Mouse (Mus musculus) G1E (cell line): ENCODE measurements around the gene Hint1. TPM values are rescaled to one million over a fixed set of nuclear protein-coding genes. Genes with fewer than 3 reads are reported as not detected.

Experiments
- ATAC-seq: 2 replicates; pipeline ENCODE4 v1.8.0; 2016; ENCODE audit warnings: mild to moderate bottlenecking; ENCODE audit not compliant: insufficient number of reproducible peaks, poor library complexity, low FRiP score, severe bottlenecking; ENCODE audit errors: extremely low read depth
- DNase-seq: peaks from one replicate; pipeline ENCODE4 v3.0.0; 2012; ENCODE audit warnings: low spot score
- H3K27me3 ChIP-seq: 2 replicates; pipeline ENCODE4 v1.6.1; 2012; ENCODE audit warnings: mild to moderate bottlenecking, low read length, inconsistent platforms; ENCODE audit not compliant: insufficient read depth
- H3K36me3 ChIP-seq: replicated peaks from 2 replicates; pipeline ENCODE3; 2012; ENCODE audit warnings: mild to moderate bottlenecking, inconsistent platforms
- H3K4me1 ChIP-seq: 2 replicates; pipeline ENCODE4 v1.6.1; 2012; ENCODE audit warnings: low read depth, low read length, inconsistent platforms, mixed read lengths; ENCODE audit not compliant: insufficient read depth
- H3K4me3 ChIP-seq: 2 replicates; pipeline ENCODE4 v1.5.1; 2012; ENCODE audit warnings: low read depth, mild to moderate bottlenecking, inconsistent platforms, low read length, moderate library complexity, mixed read lengths
- H3K9me3 ChIP-seq: replicated peaks from 2 replicates; pipeline ENCODE4 v1.6.1; 2012; ENCODE audit warnings: inconsistent platforms
- CTCF ChIP-seq: IDR thresholded peaks from 2 replicates; pipeline ENCODE4 v1.5.1; 2012; ENCODE audit warnings: low read depth, low read length, inconsistent platforms, mixed read lengths
- GATA1 ChIP-seq: IDR thresholded peaks from 2 replicates; pipeline ENCODE4 v1.6.1; 2012; ENCODE audit warnings: borderline replicate concordance, low read length, inconsistent platforms, mixed read lengths
- GATA2 ChIP-seq: IDR thresholded peaks from 2 replicates; pipeline ENCODE4 v1.6.1; 2012; ENCODE audit warnings: low read depth, low read length, inconsistent platforms, borderline replicate concordance
- POLR2AphosphoS5 ChIP-seq: IDR thresholded peaks from 2 replicates; pipeline ENCODE4 v1.6.1; 2012; ENCODE audit warnings: low read depth, low read length, inconsistent platforms; ENCODE audit not compliant: insufficient replicate concordance
- TAL1 ChIP-seq: conservative IDR thresholded peaks from 2 replicates; pipeline ENCODE4 v1.6.1; 2012; ENCODE audit warnings: low read depth, low read length, inconsistent platforms, mixed read lengths
- polyA plus RNA-seq: library from polyadenylated mRNA; stranded (reverse); fragments of >175 nt; gene quantifications from 2 replicates; pipeline ENCODE4 v1.2.3, GENCODE M21; 2012
- total RNA-seq, 2 experiments: library from RNA; stranded (forward) in 1 of 2; stranded (reverse) in 1 of 2; fragments of 200-1000 nt in 1 of 2; fragments of >200 nt in 1 of 2; fragmentation: Nextera tagmentation in 1 of 2; gene quantifications; 2 replicates each; pipeline ENCODE4 v1.2.3; 2014 to 2017

Hint1 gene
- total and polyA plus RNA-seq, 3 experiments, result 132 to 1,134 (median 406) TPM

DNA sequence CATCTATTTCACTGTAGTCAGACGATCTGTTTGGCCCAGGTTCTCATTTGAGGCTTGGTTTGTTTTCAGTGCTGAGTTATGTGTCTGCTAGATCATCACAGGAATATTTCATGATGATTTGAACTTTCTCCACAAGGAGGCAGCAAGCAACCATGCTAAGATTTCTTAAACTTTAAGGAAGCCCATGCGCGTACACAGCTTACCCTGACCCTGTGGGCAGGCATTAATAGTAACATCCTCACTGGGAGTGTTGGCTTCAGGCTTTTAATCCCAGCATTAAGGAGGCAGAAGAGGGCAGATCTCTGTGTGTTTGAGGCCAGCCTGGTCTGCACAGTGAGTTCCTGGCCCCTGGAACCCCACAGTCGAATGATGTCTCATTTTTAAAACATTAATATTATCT, 13.3 kb downstream of the Hint1 start:
- TF ChIP-seq POLR2AphosphoS5, result no peak
- TF ChIP-seq GATA2, result no peak
- TF ChIP-seq GATA1, result no peak
- no peak for TF ChIP-seq CTCF
- TF ChIP-seq TAL1, result no peak
- no peak for ATAC-seq
- DNase-seq, result no peak

DNA sequence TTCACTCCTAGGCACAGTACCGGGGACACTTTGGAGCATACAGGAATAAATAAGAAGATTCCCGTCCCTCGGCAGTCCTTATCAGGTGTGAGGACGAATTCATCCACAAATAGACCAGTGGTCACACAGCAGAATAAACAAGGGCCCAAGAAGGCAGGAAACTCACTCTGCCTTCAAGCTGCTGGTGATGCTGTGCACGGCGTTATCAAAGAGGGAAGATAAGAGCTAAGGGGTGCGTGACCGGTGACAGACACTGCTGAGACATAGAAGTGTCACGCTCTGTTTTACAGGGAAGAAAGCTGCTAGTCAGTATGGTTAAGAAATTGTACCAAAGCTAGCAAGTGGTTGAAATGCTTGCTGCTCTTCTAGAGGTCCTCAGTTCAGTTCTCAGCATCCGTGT, 13.7 kb downstream of the Hint1 start:
- Histone ChIP-seq H3K4me1 (peaks cover 17% of the 10 kb centered on the region), H3K4me3 (no peak overlapping the region), H3K27me3 (no peaks in the 10 kb centered on the region), H3K36me3 (no peaks in the 10 kb centered on the region), H3K9me3 (no peaks in the 10 kb centered on the region)
- no peak for TF ChIP-seq CTCF
- no peak for TF ChIP-seq GATA1
- TF ChIP-seq TAL1, result no peak
- TF ChIP-seq GATA2, result no peak
- TF ChIP-seq POLR2AphosphoS5, result no peak
- ATAC-seq (no peak), DNase-seq (no peak)

More for the DNA sequence above, 13.3 kb downstream of the Hint1 start:
- Histone ChIP-seq H3K4me1 (peaks cover 12% of the 10 kb centered on the region), H3K9me3 (no peaks in the 10 kb centered on the region), H3K4me3 (no peak overlapping the region), H3K27me3 (no peaks in the 10 kb centered on the region), H3K36me3 (peaks cover under 1% of the 10 kb centered on the region)

DNA sequence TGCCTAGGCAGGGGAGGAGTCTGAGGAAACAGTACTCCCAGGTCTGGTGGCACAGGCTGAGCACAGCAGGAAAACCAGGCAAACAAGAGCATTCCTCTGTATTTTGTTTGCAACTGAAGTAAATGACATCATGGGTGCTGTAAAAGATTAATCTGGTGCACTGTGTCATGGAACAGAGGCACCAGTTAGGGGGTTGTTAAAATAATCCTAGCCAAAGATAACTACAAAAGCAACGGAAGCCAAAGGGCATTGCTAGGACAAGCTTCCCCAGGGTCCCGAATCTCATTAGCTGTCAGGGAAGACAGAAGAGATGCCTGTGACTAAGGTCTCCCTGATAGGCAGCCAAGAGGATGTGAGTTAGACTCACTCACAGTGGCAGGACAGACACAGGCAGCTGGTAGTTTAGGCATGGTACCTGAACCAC, 14.9 kb downstream of the Hint1 start:
- DNase-seq (no peak), ATAC-seq (no peak)
- Histone ChIP-seq H3K4me1 (peaks cover 25% of the 10 kb centered on the region), H3K36me3 (no peaks in the 10 kb centered on the region), H3K27me3 (no peaks in the 10 kb centered on the region), H3K4me3 (no peak overlapping the region), H3K9me3 (no peaks in the 10 kb centered on the region)
- TF ChIP-seq TAL1, result no peak
- TF ChIP-seq POLR2AphosphoS5, result no peak
- no peak for TF ChIP-seq GATA1
- no peak for TF ChIP-seq CTCF
- TF ChIP-seq GATA2, result no peak

DNA sequence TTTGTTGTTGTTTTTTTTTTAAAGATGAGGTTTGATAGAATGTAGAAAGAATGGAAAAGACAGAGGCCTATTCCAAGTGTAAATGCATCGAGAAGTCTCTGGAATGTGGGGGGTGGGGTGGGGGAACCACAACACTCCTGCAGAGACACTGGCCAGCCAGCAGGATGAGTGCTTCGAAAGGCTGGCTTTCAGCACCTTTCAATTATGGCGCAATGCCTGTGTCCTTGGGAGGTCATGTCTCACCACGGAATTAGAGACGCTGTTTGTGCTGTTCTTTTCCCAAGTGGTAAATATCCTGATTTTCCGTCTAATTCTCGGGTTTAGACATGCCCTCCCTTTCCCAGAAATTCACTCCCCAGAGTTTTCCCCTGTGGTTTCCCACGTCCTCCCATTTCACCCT, 16.5 kb downstream of the Hint1 start:
- Histone ChIP-seq H3K4me1 (peaks cover 25% of the 10 kb centered on the region), H3K27me3 (peaks cover 5% of the 10 kb centered on the region; the same call in 1 of the 2 replicates), H3K36me3 (no peaks in the 10 kb centered on the region), H3K9me3 (no peaks in the 10 kb centered on the region), H3K4me3 (no peak overlapping the region)
- DNase-seq (no peak), ATAC-seq (no peak)
- TF ChIP-seq GATA1, result no peak
- no peak for TF ChIP-seq POLR2AphosphoS5
- no peak for TF ChIP-seq TAL1
- no peak for TF ChIP-seq GATA2
- no peak for TF ChIP-seq CTCF

DNA sequence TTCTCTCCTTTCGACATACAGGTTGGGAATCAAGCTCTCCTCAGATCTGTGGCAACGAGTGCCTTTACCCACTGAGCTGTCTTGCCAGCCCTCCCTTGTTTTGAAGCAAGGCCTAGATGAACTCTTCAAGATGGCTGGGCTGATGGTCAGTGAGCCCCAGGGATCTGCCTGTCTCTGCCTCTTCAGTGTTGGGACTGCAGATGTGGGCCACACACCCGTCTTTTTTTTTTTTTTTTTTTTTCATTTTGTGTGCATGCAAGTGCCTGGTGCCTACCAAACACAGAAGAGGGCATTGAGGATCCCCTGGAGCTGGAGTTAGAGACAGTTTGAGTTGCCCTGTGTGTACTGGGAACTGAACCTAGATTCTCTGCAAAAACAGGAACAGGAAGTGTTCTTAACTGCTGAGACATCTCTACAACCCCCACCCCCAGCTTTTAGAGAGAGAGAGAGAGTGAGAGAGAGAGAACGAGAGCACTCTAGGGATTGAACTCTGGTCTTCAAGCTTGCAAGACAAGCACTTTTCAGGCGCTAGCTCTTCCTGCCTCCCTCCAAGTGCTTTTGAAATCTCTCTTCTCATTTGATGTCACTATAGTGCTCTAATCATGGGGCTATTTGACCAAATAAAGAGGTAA, 18.1 kb downstream of the Hint1 start:
- DNase-seq (no peak), ATAC-seq (peak; percentile 52)
- no peaks in the 10 kb centered on the region for H3K9me3 ChIP-seq
- no peaks in the 10 kb centered on the region for H3K36me3 ChIP-seq
- H3K4me1 ChIP-seq, result peaks cover 25% of the 10 kb centered on the region
- no peak overlapping the region for H3K4me3 ChIP-seq
- TF ChIP-seq TAL1, result no peak
- no peak for TF ChIP-seq CTCF
- H3K27me3 ChIP-seq, result peaks cover 12% of the 10 kb centered on the region

DNA sequence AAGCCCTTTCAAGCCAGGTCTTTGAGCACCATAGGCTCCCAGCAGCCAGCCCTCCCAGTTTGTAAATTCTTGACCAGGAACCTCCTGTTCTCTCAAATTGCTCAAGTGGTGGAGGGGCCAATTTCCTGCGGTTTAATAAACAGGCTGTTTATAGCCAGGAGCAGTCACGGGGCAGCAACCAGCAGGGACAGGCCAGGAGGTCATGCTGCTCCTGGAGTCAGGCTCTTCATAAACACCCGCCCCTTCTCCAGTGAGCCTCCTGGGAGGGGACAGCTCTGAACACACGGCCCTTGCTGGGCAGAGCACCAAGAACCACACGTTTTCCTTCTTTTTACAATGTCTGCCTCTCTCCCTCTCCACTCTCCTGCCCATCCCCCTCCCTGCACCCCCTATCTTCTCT, 18.8 kb downstream of the Hint1 start:
- DNase-seq, result peak; percentile 18
- H3K4me1 ChIP-seq, result peaks cover 25% of the 10 kb centered on the region
- no peak overlapping the region; the same call in 1 of the 2 replicates for H3K4me3 ChIP-seq
- H3K9me3 ChIP-seq, result no peaks in the 10 kb centered on the region
- H3K27me3 ChIP-seq, result peaks cover 14% of the 10 kb centered on the region
- no peaks in the 10 kb centered on the region for H3K36me3 ChIP-seq
- TF ChIP-seq CTCF (no peak), GATA2 (no peak), GATA1 (no peak), POLR2AphosphoS5 (no peak), TAL1 (no peak)
- ATAC-seq, result peak; percentile 43
